Mouse (Mus musculus): Measurements from ENCODE around the gene Klk1. TPM values are rescaled to one million over a fixed set of nuclear protein-coding genes. Genes with fewer than 3 reads are reported as not detected.

Gene Klk1
- polyA plus RNA-seq, 1 experiment from 2014 or later: 44.2 TPM

Other genes starting within 250 kb of the Klk1 start
- gene Klk1b9, start 249.3 kb upstream of the Klk1 start, polyA plus RNA-seq (2015; fragmentation: Nextera tagmentation; extraction: Ambion mirVana): not detected in 2 replicates
- gene Klk1b11, start 229.5 kb upstream of the Klk1 start, polyA plus RNA-seq (2015; fragmentation: Nextera tagmentation; extraction: Ambion mirVana): not detected in 2 replicates
- not detected in 2 replicates for gene Klk1b26, start 213.2 kb upstream of the Klk1 start, polyA plus RNA-seq (2015; fragmentation: Nextera tagmentation; extraction: Ambion mirVana)
- gene Klk1b27, start 173.1 kb upstream of the Klk1 start, polyA plus RNA-seq (2015; fragmentation: Nextera tagmentation; extraction: Ambion mirVana): not detected in 2 replicates
- gene Klk1b21, start 123.0 kb upstream of the Klk1 start, polyA plus RNA-seq (2015; fragmentation: Nextera tagmentation; extraction: Ambion mirVana): not detected in 2 replicates
- not detected in 2 replicates for gene Klk1b22, start 112.7 kb upstream of the Klk1 start, polyA plus RNA-seq (2015; fragmentation: Nextera tagmentation; extraction: Ambion mirVana)
- gene Klk1b16, start 88.6 kb upstream of the Klk1 start, polyA plus RNA-seq (2015; fragmentation: Nextera tagmentation; extraction: Ambion mirVana): 0.20 TPM in 1 of 2 replicates, not detected in the other
- not detected in 2 replicates for gene Klk1b24, start 37.1 kb upstream of the Klk1 start, polyA plus RNA-seq (2015; fragmentation: Nextera tagmentation; extraction: Ambion mirVana)
- 0.21 and 0.55 TPM in 2 replicates for gene Klk1b3, start 27.2 kb upstream of the Klk1 start, polyA plus RNA-seq (2015; fragmentation: Nextera tagmentation; extraction: Ambion mirVana)
- 0.16 and 0.37 TPM in 2 replicates for gene Klk1b4, start 17.9 kb upstream of the Klk1 start, polyA plus RNA-seq (2015; fragmentation: Nextera tagmentation; extraction: Ambion mirVana)
- gene Klk1b5, start 9.4 kb upstream of the Klk1 start, polyA plus RNA-seq (2015; fragmentation: Nextera tagmentation; extraction: Ambion mirVana): 0.10 and 0.16 TPM in 2 replicates
- 0.09 TPM in 1 of 2 replicates, not detected in the other for gene Gm36864, start 10.8 kb downstream of the Klk1 start, polyA plus RNA-seq (2015; fragmentation: Nextera tagmentation; extraction: Ambion mirVana)
- gene 1700028J19Rik, start 21.3 kb downstream of the Klk1 start, polyA plus RNA-seq (2015; fragmentation: Nextera tagmentation; extraction: Ambion mirVana): 1.4 and 1.6 TPM in 2 replicates
- gene 2410002F23Rik, start 21.4 kb downstream of the Klk1 start, polyA plus RNA-seq (2015; fragmentation: Nextera tagmentation; extraction: Ambion mirVana): 101 and 114 TPM in 2 replicates
- gene Acp4, start 32.0 kb downstream of the Klk1 start, polyA plus RNA-seq (2015; fragmentation: Nextera tagmentation; extraction: Ambion mirVana): not detected in 2 replicates
- gene Gm15517, start 36.1 kb downstream of the Klk1 start, polyA plus RNA-seq (2015; fragmentation: Nextera tagmentation; extraction: Ambion mirVana): not detected in 2 replicates
- 6.7 and 7.1 TPM in 2 replicates for gene Clec11a, start 81.5 kb downstream of the Klk1 start, polyA plus RNA-seq (2015; fragmentation: Nextera tagmentation; extraction: Ambion mirVana)
- 1.2 and 1.5 TPM in 2 replicates for gene Shank1, start 84.9 kb downstream of the Klk1 start, polyA plus RNA-seq (2015; fragmentation: Nextera tagmentation; extraction: Ambion mirVana)
- gene Syt3, start 158.7 kb downstream of the Klk1 start, polyA plus RNA-seq (2015; fragmentation: Nextera tagmentation; extraction: Ambion mirVana): 0.82 and 1.2 TPM in 2 replicates
- 0.66 and 0.88 TPM in 2 replicates for gene 1700008O03Rik, start 160.5 kb downstream of the Klk1 start, polyA plus RNA-seq (2015; fragmentation: Nextera tagmentation; extraction: Ambion mirVana)
- gene Lrrc4b, start 203.7 kb downstream of the Klk1 start, polyA plus RNA-seq (2015; fragmentation: Nextera tagmentation; extraction: Ambion mirVana): 0.31 and 0.43 TPM in 2 replicates
- 2.3 and 2.4 TPM in 2 replicates for gene Aspdh, start 240.0 kb downstream of the Klk1 start, polyA plus RNA-seq (2015; fragmentation: Nextera tagmentation; extraction: Ambion mirVana)
- 83.5 and 86.3 TPM in 2 replicates for gene Josd2, start 242.6 kb downstream of the Klk1 start, polyA plus RNA-seq (2015; fragmentation: Nextera tagmentation; extraction: Ambion mirVana)